ENCODE assay signal across 21 mouse cellular contexts in genomic region chr1:83339358-83339757, GRCm38 (mm10).
"Had no signal": no experiment of that assay in that cellular context is flagged by ENCODE, and none has a peak within 500 bp of the region (broad histone marks: within the 10 kb centered on the region; RNA-seq: fewer than 3 reads in every experiment).

No protein-coding gene starts in this region.

- ATAC-seq: hindbrain, embryonic 16.5 days; hindbrain, postnatal 0 days; inflammation-experienced regulatory T-cells, adult 6 months; intestine, embryonic 15.5 days; intestine, embryonic 16.5 days; intestine, postnatal 0 days had no signal

- DNase-seq: heart, postnatal 10 days; heart, postnatal 14 days; heart, postnatal 36 days; heart, postnatal 4 days; kidney, adult 11 months; kidney, adult 18-20 months; kidney, adult 2 months; kidney, adult 8-10 months; kidney, adult 9 months; kidney, postnatal 10 days; kidney, postnatal 25 days; kidney, postnatal 36 days; kidney, postnatal 4 days; layer of hippocampus, adult 9-11 months; layer of hippocampus, postnatal 36 days had no signal
